In genomic region chr10:40348566-40349536, GRCm38 (mm10) we compare ENCODE assay signal across 8 mouse cellular contexts. TPM values are rescaled to one million over a fixed set of nuclear protein-coding genes. Genes with fewer than 3 reads are reported as not detected.
DNase-seq lines count a peak whose midpoint lies in the region; ATAC-seq and TF ChIP-seq lines count a peak whose summit lies in the region.

No protein-coding gene starts in this region.

- intact Hi-C loops in gastrocnemius, adult 2 months (cut with DNase I): loop anchor here (2.0 to 10.0 kb wide), 3 partner anchors 46 to 176 kb away; partner anchors contain the start of genes Amd1 and Gtf3c6
- intact Hi-C loops in left cerebral cortex, adult 2 months (cut with DNase I): loop anchor here (1.0 to 2.0 kb wide), 3 partner anchors 47 to 176 kb away; partner anchors contain the start of genes Amd1 and Gtf3c6

- no peaks in the 10 kb centered on the region for H3K4me1 ChIP-seq in hindbrain, postnatal 0 days (ENCODE audit: insufficient read depth, low read length)

- no peaks in the 10 kb centered on the region for H3K9me3 ChIP-seq in hindbrain, postnatal 0 days (ENCODE audit: low read length)

- under 1% methylated on average over 76 of the region's 76 CpGs for WGBS in hindbrain, postnatal 0 days

- peak overlapping the region; percentile 87 for H3K9ac ChIP-seq in hindbrain, postnatal 0 days (replicated peaks; ENCODE audit: low read length)

- H3K4me2 ChIP-seq in hindbrain, postnatal 0 days (ENCODE audit: low read depth, low read length): peak overlapping the region; percentile 69

- no peak for TF ChIP-seq CTCF in gastrocnemius, adult 2 months (IDR thresholded peaks at IDR 0.05)
- no peak for TF ChIP-seq CTCF in hindbrain, postnatal 0 days (IDR thresholded peaks at IDR 0.05; ENCODE audit: low read depth)
- no peak for TF ChIP-seq CTCF in left cerebral cortex, adult 2 months (IDR thresholded peaks at IDR 0.05)

- peak; percentile 81 for ATAC-seq in common myeloid progenitor, adult 5-6 weeks (replicated peaks; ENCODE audit: low read depth, poor library complexity, severe bottlenecking)
- peak; percentile 99 for ATAC-seq in hindbrain, postnatal 0 days
- ATAC-seq in megakaryocyte, adult 5-6 weeks (ENCODE audit: poor library complexity, severe bottlenecking): peak; percentile 82

- H3K4me3 ChIP-seq in gastrocnemius, adult 2 months: peak overlapping the region; percentile 76
- peak overlapping the region; percentile 92 for H3K4me3 ChIP-seq in hindbrain, postnatal 0 days (ENCODE audit: low read length)
- H3K4me3 ChIP-seq in left cerebral cortex, adult 2 months: peak overlapping the region; percentile 100

- DNase-seq in ZHBTc4 (ENCODE audit: low read depth, low spot score): peak; percentile 100
- DNase-seq in gastrocnemius, adult 2 months: peak; percentile 97
- peak; percentile 100 for DNase-seq in hindbrain, postnatal 0 days (ENCODE audit: low spot score)
- DNase-seq in left cerebral cortex, adult 2 months (ENCODE audit: extremely low spot score in 1 of 2, low spot score in 2 of 2): peak; percentile 93 to 95
- DNase-seq in right cerebral cortex, adult 2 months (ENCODE audit: low spot score in 2 of 2): peak; percentile 97 to 98
- peak; percentile 98 for DNase-seq in urinary bladder, postnatal 14 days (ENCODE audit: low spot score)

- H3K36me3 ChIP-seq in hindbrain, postnatal 0 days (ENCODE audit: insufficient read depth, low read length): no peaks in the 10 kb centered on the region

- H3K27me3 ChIP-seq in hindbrain, postnatal 0 days (ENCODE audit: insufficient read depth, low read length): no peaks in the 10 kb centered on the region

- peak overlapping the region; percentile 95 for H3K27ac ChIP-seq in gastrocnemius, adult 2 months
- H3K27ac ChIP-seq in hindbrain, postnatal 0 days: peak overlapping the region; percentile 88
- H3K27ac ChIP-seq in left cerebral cortex, adult 2 months: peak overlapping the region; percentile 92

RNA-seq across cellular contexts. Expression of gene Cdk19, which starts 9.5 kb away (rescaled TPM):
- 60.0 and 65.2 TPM in 2 replicates for total RNA-seq in common myeloid progenitor, adult 5-6 weeks (2017)
- total RNA-seq in gastrocnemius, adult 2 months (2021): 10 to 100 TPM in 1 of 2 experiments, 1 to 10 TPM in 1; 5.9 to 32.3 TPM
- total RNA-seq in hindbrain, postnatal 0 days (2014; rRNA removed): 18.2 and 19.6 TPM in 2 replicates
- 7.1 and 7.5 TPM in 2 replicates for polyA plus RNA-seq in hindbrain, postnatal 0 days (2015; fragmentation: Nextera tagmentation; extraction: Ambion mirVana)
- 10 to 100 TPM; 47.1 to 47.5 TPM for total RNA-seq in left cerebral cortex, adult 2 months (2021)
- total RNA-seq in megakaryocyte, adult 5-6 weeks (2015): 58.0 and 68.0 TPM in 2 replicates
- 55.6 and 60.3 TPM in 2 replicates for total RNA-seq in megakaryocyte, adult 5-6 weeks (2017)

RNA-seq across cellular contexts. Expression of gene Amd1, which starts 46.9 kb away (rescaled TPM):
- 202 and 215 TPM in 2 replicates for total RNA-seq in common myeloid progenitor, adult 5-6 weeks (2017)
- total RNA-seq in gastrocnemius, adult 2 months (2021): 100 to 1,000 TPM in 1 of 2 experiments, 10 to 100 TPM in 1; 94.9 to 998 TPM
- 47.6 and 57.5 TPM in 2 replicates for total RNA-seq in hindbrain, postnatal 0 days (2014; rRNA removed)
- polyA plus RNA-seq in hindbrain, postnatal 0 days (2015; fragmentation: Nextera tagmentation; extraction: Ambion mirVana): 30.6 and 35.1 TPM in 2 replicates
- 10 to 100 TPM; 85.7 to 86.1 TPM for total RNA-seq in left cerebral cortex, adult 2 months (2021)
- total RNA-seq in megakaryocyte, adult 5-6 weeks (2015): 62.7 and 67.7 TPM in 2 replicates
- total RNA-seq in megakaryocyte, adult 5-6 weeks (2017): 76.9 and 77.4 TPM in 2 replicates

Comparison
In these comparisons a context has a peak if more than half of its experiments do, and no peak if none do; other contexts are left out.
1. Peak in every context shown above with its lines: DNase-seq, ATAC-seq, H3K4me3 ChIP-seq and H3K27ac ChIP-seq.